Mouse (Mus musculus): ENCODE measurements around the gene Dpf3.

DNA sequence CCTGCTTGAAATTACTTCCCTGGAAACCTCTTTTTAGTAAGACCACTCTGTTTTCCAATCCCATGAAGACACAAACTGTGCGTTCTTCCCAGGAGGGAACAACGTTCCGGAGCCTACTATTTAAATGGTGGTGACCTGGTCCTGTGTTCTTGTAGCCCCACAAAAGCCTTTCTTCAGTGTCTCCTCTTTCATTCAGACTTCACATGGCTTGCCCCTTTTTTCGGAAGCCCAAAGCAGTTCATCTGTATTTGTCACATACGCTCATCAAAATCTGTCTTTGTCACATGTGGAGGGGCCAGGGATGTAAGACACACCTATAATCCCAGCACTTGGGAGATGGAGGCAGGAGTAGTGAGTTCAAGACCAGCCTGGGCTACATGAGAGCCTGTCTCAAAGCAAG, 73.8 kb downstream of the Dpf3 start:
- TF ChIP-seq CTCF (IDR thresholded peaks at IDR 0.05; ENCODE audit: control insufficient read depth, insufficient read depth, insufficient replicate concordance, low read depth, low read length) (no peak), POLR2A (IDR thresholded peaks at IDR 0.05; ENCODE audit: control insufficient read depth, low read depth, low read length) (no peak)

All from testis, adult 2 months (tissue).